Mouse (Mus musculus): ENCODE data around the gene Fam98b. TPM values are rescaled to one million over a fixed set of nuclear protein-coding genes. Genes with fewer than 3 reads are reported as not detected.

Fam98b gene
- 10.7 and 13.5 TPM in 2 replicates for polyA plus RNA-seq (2015; fragmentation: Nextera tagmentation; extraction: Ambion mirVana)

DNA sequence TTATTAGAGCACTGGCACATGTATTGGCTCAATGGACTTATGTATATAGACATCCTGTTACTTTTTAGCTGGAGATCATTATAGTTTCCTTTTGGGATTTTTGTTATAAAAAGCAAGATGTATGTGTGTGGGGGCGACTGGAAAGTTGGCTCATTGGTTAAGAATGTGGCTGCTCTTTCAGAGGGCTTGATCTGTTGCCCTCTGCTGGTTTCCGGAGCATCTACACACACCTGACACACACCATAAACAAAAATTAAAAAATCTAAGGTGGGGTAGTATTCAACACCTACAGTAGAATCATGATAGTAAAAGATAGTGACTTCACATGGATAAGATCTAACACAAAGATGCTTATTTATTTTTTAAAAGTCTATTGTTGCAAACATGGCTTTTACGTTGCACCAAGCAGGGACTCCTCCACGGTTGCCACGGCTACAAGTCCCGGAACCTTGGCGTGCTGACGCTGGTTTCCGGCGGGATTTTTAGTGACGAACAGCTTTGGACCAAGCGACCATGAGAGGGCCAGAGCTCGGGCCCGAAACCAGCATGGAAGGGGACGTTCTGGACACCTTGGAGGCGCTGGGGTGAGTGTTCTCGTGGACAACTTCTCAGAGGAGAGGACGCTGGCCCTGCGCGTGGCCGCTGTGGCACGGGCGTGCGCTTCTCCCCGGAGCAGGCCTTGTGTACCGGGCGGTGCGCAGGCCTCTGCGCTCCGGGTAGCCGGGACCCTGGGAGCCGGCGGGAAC is at the start of gene Fam98b:
Fam98b (plus strand) TSS at position 485 of the 746 bp plus-strand sequence.
- DNase-seq (ENCODE audit: low spot score): peak; percentile 93

DNA sequence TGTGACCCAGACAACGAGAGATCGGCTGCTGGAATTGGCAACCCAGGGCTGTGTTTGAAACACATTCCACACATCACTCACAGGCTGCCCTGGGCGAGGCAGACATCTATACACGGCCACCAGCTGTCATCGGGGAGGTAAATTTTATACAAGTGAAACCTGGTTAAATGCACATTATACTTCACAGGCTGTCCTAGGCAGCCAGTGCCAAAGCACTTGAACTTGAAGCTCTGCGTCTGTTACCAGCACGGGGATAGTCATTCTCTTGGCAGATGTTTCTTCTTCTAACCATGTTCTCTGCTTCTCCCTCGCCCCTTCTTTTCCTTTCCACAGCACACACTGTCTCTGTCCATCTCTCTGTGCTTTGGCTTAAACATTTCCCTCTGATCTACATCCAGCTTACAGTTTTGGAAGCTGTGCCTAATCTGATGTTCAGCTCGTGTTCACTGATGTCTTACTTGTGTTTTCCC is 48.6 kb upstream of the Fam98b start:
- DNase-seq (ENCODE audit: low spot score): no peak

DNA sequence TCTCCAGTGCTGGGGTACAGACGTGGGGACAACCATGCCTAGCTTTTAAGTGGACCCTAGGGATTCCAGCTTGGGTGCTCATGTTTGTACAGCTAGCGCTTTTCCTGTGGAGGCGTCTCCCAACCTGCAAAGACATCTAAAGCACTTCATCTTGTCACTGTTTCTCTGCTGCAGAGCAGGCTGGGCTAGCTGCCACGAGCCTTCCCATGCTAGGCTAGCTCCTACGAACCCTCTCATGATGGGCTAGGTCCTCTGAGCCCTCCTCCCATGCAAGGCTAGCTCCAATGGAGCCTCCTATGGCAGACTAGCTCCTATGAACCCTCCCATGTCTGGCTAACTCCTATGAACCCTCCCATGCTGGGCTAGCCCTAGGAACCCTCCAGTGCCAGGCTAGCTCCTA is 46.2 kb upstream of the Fam98b start:
- DNase-seq (ENCODE audit: low spot score): no peak

DNA sequence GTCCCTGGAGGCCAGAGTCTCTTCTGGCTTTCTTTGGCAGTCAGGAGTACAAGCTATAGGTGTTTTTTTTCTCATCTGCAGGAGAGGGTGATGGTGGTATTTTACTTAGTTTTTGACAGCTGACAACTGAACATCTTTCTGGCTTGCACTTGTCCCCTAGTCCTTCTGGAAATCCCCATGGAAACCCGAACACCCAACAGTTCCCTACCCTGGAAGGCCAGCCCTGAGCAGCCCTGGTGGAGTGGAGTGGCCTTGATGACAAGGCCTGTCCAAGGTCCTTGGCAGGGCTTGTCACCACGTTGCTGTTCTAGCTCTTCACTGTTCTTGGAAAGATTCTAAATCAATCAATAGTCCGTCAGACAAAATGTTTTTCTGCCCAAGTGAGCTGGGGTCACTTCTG is 45.0 kb upstream of the Fam98b start:
- DNase-seq (ENCODE audit: low spot score): no peak

DNA sequence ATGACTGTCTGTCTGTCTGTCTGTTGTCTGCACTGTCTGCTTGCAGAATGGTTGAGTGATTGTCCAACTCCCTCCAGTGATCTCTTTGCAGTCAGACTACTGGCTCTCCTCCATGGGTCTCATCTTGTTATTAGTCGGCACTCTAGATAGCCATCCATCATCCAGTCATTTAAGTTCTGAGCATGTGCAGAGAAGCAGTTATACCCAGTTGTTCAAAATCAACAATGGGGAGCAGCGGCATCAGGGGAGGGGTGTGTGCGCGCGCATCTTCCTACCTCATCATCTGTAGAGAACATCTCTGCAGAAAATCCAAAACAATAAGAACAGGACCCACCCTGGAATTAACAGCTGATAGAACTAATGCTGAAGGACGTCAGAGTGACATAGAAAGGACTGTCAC is 44.5 kb upstream of the Fam98b start:
- DNase-seq (ENCODE audit: low spot score): no peak

DNA sequence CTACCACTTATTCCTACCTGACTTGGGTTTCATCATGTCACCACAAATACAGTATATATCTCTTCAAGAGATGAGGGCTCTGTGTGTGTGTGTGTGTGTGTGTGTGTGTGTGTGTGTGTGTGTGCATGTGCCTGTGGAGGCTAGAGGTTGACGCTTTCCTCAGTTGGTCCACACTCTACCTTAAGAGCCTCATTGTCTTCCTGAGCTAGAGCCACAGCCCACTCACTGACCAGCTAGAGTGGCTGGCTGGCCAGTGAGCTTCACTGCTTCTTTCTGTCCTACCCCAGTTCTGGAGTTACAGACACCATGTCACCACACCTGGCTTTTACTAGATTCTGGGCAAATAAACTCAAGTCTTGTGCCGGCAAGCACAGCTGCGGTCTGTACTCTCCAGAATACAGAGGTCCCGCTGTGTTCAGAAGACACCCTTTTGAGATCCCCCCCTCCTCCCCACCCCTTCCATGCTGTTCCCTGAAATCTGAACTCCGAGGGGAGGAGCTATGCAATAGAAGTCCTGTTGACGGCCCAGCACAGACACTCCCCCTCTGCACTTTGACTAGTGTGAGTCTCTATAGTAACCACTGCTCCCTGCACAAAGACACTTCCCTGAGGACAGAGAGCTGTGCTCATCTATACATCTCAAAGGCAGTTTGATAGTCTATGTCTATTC is 39.0 kb upstream of the Fam98b start:
- no peak for DNase-seq (ENCODE audit: low spot score)

DNA sequence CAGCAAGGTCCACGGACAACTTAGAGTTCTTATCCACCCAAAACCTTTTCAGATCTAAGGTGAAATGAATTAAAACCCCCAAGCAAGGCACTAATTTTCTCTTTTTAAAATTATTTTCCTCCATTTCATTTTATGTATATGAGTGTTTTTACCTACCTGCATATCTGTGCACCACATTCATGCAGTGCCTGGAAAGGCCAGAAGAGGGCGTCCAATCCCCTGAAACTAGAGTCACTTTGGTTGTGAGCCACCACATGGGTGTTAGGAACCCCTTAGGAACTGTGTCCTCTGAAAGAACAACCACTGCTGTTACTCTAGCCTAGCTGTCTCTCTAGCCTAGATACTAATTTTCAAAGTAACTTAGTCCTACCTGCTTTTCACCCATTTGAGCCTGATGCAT is 33.4 kb upstream of the Fam98b start:
- DNase-seq (ENCODE audit: low spot score): no peak

DNA sequence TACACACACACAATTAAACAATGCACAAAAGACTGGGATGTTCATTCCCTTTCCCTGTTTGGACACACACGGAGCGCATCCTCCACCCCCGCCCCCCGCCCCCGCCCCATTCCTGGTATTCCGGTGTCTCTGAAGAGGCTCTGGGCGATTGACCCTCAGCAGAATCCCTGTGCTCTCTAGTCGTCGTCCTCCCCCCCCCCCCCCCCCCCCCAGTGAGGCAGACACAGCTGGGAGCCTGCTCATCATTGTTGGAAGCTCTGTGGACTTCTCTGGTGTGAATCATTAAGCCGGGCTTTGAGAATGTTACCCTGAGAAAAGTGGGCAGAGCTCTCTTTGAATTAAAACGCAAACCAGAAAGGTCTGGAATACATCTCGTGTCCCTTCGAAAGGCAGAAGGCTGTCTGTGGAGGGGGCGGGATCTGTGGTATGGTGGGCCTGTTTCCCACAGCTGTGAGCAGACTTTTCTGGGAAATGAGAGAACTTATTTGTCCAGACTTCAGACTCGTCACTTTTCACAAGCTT is 31.8 kb upstream of the Fam98b start:
- no peak for DNase-seq (ENCODE audit: low spot score)

DNA sequence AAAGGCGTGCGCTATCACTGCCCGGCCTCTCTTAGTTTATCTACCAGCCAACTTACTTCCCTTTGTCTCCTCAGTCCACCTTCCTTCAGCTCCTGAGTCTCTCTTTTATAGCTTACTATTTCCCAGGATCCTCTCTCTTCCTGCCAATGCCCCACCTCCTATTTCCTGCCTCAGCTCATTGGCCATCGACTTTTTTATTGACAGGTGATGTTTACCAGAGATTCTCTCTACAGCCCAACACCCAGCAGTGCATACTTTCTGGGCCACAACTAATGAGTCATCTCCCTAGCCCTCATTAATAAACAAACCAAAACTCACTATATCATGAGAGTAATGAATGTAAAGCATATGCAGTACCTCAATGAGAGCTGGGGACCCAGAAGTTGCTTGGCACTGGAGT is 30.0 kb upstream of the Fam98b start:
- DNase-seq (ENCODE audit: low spot score): no peak

DNA sequence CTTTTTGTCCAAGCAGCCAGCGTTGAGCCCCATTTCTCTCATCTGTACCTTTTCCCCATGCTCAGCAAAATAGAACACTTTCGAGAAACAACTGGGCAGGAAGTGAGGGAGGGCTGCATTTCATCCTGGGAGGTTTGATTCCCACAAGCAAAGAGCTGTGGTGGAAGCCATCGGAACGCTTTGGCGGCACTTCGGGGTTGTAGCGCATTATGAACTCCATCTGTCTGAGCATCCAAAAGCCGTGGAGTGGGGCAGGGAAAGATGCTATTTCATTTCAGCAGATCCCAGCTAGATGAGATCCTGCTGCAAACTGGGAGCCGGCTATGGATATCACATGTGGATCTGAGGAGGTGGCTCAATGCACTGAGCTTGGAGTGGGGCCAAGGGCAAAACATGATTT is 26.9 kb upstream of the Fam98b start:
- no peak for DNase-seq (ENCODE audit: low spot score)

DNA sequence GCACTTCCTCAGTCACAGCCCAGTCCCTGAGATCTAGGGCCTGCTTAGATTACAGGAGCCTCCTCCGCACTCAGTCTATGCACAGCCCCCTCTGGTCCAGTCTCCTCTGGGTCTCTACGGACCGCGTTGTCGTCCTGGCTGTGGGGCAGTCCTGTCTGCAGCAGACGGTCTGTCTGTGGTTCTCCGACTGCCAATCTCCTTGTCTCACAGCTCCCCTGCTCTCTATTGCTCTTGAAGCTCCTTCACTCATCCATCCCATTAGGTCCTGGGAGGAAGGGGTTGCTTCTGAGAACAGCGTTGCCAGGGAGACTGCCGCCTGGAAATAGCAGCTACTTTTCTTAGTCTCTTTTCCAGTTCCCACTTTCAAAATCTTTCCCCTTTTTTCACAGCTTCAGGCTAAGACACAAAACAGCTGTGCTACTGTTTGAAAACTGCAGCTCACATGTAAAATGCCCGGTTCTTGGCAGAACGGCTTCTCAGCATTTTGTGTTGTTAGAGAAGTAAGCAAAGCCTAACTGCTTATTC is 20.9 kb upstream of the Fam98b start:
- no peak for DNase-seq (ENCODE audit: low spot score)

DNA sequence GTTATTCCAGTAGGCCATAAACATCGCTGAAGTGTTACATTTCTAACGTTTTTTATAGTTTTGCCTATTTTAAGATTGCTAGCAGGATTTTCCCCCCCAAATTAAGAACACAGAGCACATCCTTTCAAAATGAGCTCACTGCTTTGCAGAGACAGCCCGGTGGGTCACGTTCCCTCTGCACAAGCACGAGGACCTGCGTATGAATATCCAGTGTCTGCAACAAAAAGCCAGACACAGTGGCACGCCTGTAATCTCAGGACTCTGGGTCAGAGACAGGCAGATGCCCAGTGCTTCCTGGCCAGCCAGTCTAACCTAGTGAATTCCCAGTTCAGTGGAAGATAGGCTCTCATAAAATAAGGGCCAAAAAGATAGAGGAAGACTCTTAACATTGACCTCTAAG is 19.3 kb upstream of the Fam98b start:
- no peak for DNase-seq (ENCODE audit: low spot score)

DNA sequence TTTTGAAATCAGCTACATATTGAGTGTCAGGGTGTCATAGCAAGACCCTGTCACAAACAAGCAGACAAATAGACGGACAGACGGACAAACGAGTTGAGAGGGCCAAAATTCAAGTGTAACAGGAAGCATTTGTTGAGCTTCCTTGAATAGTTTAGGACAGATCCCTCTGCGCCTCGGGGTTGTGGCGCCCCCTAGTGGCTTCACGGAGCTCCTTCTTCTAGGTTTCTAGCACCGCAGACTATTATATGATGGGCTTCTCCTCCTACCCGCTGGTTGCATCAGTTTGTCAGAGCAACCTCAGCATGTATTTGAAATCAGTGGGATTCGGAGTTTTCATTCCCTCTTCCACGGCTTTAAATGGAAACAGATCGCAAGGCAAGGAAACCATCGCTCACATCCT is 18.3 kb upstream of the Fam98b start:
- peak; percentile 69 for DNase-seq (ENCODE audit: low spot score)

DNA sequence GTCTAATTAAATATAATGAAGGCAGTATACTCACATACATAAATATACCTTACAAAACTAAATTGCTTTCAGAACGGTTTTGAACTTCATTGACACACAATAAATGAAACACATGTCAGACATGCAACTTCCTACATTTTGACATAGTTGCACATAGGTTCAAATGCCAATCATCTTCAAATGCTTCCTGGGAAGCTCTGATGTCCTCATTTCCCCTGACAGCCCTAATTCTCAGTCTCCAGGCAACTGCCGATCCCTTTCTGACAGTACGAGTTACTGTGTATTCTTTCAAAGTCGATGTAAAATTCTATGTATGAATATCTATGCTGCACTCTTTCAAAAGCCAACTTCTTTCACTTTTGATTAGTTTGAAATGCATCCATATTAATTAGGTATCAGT is 7.6 kb upstream of the Fam98b start:
- no peak for DNase-seq (ENCODE audit: low spot score)

DNA sequence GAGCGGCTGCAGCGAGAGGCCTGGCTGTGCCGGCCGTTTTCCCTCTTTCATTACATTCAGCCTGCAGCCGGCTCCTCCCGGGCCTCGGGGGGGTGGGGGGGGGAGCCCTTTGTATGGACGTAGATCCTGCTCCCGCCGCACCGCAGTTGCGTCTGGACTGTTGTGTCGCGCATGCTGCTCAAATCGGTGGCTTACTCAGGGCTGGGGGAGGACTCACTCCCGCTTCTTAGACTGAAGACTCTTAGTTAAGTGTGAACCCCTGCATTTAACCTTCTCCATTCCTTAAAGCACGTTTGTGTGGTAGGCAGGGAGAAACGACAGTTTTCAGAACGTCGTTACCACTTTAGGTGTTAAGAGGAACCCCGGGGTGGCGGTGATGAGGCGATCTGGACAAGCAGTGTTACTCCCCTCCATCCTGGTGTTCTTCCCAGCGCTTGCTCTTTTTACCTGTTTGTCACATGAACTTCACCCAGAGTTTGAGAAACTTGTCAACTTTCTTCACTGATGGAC is 517 bp downstream of the Fam98b start:
- DNase-seq (ENCODE audit: low spot score): no peak

DNA sequence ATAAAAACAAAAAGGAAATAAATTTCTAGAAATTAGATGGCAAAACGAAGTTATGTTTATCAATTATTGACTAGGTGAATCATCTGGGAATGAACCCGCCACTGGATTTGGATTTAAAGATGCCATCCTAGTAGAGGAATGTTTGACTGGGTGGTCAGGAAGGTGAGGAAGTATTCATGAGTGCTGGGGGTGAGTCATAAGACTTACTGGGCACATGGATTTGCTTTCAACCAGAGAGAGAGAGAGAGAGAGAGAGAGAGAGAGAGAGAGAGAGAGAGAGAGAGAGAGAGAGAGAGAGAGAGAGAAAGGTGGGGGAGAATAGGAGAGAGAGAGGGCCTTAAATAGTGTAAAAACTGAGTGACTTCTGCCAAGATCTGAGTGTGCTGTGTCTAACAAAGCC is 5.9 kb downstream of the Fam98b start:
- DNase-seq (ENCODE audit: low spot score): no peak

DNA sequence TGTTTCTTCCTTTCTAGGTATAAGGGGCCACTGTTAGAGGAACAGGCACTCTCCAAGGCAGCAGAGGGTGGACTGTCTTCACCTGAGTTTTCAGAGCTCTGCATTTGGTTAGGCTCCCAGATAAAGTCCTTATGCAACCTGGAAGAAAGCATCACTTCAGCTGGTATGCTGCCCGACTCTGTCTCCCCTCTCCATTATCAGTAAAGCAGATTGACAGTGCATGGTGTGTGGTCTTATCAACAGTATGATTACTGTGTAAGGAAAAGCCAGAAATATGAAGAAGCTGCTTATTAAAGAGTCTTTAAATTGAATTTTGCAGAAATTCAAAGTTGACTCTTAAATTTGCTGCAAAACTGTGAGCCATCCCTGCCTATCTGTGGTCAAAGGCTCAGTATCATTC is 8.1 kb downstream of the Fam98b start:
- no peak for DNase-seq (ENCODE audit: low spot score)

DNA sequence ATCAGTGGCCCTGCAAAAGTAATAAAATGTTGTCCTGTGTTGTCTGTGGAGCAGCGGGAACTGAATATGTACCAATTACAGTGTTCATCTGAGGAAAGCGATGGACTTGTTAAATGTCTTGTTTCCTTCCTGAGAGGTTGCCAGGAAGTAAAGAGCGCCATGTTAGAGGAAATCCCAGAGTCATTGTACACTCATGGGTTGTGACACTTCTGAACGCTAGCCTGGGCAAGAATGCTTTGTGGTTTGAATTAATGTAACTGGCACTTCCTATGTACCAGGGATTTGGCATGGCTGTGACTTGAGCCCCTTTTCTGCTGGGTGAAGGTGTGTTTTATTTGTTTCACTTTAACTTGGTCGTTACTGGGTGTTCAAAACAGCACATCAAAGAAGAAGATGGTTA is 12.6 kb downstream of the Fam98b start:
- no peak for DNase-seq (ENCODE audit: low spot score)

DNA sequence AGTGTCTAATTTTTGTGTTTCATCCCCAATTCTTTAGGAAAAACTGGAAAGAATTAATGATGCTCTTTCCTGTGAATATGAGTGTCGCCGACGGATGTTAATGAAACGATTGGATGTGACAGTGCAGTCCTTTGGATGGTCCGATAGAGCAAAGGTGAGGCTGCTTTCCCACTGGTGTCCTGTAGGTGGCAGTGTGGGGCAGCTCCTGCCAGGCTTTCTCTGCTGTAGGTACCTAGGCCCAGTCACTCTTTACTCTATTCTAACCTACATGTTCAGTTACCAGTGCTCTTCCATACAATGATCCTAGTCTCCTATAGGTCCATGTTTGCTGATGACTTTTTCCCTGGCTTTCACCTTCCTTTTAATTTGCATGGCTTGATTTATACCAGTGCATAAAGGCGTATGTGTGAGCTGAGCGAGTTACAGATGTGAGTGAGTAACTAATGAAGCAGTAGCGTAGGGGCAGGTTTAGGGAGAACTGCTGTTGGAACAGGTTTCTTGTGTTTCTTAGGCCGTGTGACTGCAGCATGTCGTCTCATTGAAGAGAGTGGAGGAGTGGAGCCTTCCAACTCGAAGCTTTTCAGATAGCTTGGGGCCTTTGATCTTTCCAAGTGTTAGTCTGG is 14.4 kb downstream of the Fam98b start:
- peak; percentile 70 for DNase-seq (ENCODE audit: low spot score)

DNA sequence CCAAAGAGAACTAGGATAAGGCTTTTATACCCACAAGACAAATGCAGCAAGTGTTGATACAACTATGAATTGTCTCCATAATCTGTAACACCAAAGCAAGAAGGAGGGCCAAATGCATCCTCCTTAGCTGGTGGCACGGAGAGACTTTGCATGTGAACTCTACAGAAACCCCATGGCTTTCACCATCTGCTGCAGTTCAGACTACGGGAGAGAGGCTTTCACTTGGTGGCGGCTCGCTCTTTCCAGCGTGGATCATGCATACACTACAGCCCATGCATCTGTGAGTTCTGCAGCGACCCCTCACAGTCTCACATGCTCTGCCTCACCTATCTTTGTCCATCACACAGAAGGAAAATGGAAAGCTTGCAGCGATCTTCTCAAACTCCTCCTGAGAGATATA is 38.8 kb downstream of the Fam98b start:
- no peak for DNase-seq (ENCODE audit: low spot score)

DNA sequence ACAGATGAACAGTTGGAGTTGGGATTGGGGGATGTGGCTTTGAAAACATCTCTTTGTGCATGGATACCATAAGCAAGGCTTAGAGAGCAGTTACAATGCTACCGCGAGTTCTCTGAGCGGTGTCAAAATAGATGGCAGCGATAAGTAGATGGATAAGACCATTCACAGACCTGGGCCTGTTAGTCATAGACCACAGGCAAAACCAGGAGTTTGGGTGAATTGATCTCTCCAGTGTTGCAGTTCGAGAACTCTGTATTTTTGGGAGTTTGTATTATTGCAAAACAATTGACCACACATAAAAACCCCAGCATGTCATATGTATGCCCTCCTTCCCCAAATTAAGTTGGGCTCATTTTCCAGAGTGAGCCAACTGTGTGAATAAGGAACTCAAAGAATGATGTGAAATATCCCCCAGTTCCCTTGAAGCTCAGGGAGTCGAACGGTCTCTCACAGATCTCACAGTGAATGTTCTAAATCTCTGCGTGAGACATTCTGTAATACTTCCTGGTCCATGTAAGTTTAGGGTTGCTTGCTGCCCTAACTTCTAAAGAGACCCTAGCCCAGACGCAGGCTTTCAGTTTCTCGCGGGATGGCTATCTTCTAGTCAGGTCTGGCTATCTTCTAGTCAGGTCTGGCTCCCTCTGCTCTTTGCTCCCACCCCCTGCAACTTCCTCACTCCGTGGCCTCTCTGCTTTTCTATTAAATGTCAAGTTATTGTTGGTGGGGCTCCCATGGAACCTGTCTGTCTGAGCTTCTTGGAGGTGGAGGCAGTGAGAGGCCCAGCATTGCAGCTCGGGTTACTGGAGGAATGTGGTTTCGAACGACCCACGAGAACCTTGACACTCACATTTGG is 50.3 kb downstream of the Fam98b start:
- DNase-seq (ENCODE audit: low spot score): no peak

Data from thymus, postnatal 0 days (tissue).